Mouse (Mus musculus) kidney, postnatal 25 days (tissue): ENCODE results near the gene Tmod3.

Source experiments
- DNase-seq, 2 experiments: peaks; one replicate each; pipeline ENCODE4 v3.0.0; 2021; ENCODE audit warnings: mixed read lengths in 2 of 2

Tmod3 gene

DNA sequence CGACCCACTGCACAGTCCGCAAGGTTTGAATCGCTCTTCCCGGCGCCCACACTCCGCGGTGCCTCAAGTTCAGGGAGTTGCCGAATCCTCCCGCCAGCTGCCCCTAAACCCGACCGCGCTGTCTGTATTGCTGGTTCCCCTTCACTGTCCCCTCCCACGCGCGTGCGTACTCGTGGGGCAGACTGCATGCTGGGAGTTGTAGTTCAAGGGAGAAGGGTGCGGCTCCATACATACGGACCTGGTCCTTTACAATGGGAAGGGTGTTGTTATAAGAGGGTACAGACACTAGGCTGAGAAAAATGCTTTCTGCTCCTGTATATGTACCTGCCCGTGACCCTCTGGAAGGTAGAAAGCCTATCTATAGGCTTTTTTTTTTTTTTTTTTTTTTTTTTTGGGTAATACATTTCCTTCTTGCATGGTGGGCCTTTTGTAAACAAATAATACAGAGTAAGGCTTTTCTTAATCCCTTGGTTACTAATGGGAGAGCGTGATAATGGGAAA lies at the start of gene Tmod3:
Gene Tmod3, minus strand, starts transcription at position 146 of the 501 bp plus-strand sequence.
- DNase-seq, result peak; percentile 95 to 96

- DNase-seq, result no peak
Observed at GRCm38 (mm10) chr9:75607496-75607895, 48.0 kb upstream of the Tmod3 start.

DNA sequence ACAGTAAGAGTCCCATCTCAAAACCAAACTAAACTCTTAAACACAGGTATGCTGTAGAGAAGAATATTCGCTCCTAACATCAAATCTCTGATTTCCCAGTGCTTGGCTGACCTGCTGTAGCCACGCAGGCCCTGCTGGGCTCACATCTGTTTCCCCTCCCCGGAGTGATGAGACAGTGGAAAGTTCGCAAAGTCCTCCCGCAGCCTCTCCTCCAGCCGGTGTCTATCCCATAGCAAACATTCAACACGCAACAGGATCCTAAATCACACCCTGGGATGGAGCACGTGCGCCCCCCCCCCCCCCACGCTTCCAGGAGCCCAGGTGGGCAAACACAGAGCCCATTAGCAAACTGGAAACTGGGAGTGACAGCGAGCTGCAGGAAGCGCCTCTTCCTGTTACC lies 42.1 kb upstream of the Tmod3 start:
- DNase-seq, result no peak

DNA sequence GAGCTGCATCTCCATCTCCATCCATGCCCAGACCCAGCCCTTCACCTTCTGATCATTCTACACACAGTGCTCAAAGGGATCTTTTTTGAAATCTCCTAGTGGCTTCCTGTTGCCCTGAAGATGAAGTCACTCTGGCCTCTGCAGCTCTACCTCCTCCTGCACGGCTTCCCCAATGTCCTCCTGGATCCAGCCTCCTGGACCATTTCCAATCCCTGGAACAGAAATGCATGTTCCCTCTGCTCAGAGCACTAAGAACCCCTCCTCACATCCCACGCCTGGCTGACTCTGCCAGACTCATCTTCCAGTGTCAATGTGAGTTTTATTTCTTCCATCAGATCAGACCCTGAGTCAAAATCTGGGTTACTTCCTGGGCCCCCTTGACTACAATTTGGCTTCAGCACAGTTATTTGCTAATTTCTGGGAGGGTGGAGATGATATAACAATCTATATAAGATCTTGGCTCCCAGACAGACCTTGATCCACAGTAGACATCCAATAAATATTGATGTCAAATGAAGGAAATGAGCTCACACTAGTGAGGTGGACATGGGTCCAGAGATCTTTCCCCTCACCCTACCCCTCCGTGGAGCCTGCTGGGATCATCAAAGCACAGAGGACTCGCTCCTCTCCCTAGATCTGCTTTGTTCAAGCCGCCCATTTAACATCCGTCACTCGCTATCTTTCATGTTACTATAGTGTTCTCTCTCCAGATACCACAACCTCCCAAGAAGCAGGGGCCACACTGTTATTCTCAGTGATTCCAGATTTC lies 40.9 kb upstream of the Tmod3 start:
- no peak for DNase-seq

GRCm38 (mm10) chr9:75599191-75599841 lies 39.9 kb upstream of the Tmod3 start:
- DNase-seq, result no peak

DNA sequence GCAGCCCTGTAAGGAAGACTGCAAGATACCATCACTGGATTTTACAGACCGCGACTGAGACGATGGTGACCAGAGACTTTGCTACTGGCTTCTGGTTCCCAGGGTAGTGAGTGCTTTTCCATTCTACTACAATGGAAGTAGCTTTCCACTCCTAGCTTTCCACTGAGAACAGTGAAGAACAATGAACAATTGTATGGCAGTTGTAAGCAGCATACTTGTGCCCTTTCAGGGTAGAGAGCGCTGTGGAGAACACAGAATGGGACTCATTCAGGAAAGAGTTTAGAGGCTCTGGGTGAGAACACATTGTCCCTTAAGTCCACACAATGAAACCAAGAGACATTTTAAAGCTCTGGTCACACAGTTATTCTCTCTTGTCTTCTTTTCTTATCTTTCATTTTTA lies 38.1 kb upstream of the Tmod3 start:
- DNase-seq, result no peak

GRCm38 (mm10) chr9:75597036-75597435 lies 37.6 kb upstream of the Tmod3 start:
- no peak for DNase-seq

GRCm38 (mm10) chr9:75593481-75593880 lies 34.0 kb upstream of the Tmod3 start:
- no peak for DNase-seq

DNA sequence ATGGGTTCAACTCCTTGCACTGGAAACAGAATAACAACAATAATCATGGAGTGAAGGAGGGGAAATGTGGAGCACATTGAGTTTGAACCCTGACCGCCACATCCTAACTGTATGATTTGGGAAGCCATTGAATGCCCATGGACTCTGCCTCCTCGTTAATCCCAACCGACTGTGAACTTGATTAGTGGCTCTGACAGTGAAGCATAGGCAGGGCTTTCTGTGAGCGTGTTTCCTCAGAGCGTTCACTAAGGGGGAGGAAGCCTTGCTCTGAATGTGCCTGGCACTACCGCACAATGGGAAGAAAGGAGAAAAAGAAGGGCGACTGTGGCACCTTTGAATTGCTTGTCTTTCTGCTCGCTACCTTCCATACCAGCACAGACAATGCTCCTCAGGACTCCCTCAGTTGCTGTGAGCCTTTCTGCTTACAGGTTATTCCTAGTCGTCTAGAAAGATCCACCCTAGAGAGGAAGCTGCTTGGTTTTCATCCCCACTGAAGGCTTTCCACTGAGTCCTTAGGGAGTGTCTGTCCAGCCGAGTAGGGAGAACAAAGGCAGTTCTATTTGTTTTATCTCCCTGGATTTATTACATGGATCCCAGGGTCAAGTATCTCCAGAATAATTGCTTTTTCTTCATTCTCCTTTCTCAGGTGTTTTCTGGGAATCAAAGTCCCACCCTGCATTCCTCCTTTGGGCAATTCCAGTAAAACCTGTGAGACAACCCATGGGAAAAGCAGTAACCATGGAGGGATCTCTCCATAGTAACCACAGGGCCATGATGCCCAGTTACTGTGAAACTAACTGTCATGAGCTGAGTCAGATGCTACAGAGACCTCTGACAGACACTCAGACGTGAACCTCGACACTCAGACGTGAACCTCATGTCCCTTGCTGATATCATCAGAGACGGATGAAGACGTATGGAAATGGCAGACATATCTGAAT lies 30.7 kb upstream of the Tmod3 start:
- DNase-seq, result no peak

- DNase-seq, result peak in 1 of 2 experiments; percentile 14
Observed at GRCm38 (mm10) chr9:75581694-75582350, 22.4 kb upstream of the Tmod3 start.

GRCm38 (mm10) chr9:75579321-75579720 lies 19.9 kb upstream of the Tmod3 start:
- DNase-seq, result no peak

GRCm38 (mm10) chr9:75571036-75571942 lies 11.8 kb upstream of the Tmod3 start:
- DNase-seq, result no peak

DNA sequence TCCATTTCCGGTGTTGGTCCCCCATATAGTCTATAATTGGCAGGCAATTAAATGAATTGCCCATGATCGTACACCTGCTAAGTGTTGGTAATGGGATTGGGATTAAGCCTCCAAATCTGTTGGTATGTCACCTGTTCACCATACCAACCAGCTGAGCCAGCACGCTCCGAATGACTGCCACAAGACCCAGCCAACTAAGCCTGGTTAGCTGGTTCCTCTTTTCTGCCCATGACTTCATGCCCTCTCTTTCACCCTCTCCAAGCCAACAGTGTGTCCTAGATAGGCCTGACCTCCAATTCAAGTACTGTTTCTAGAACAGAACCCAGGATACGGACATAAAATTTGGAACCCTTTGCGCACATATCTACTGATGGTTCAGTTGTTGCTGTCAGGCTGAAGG lies 8.9 kb upstream of the Tmod3 start:
- DNase-seq, result no peak

GRCm38 (mm10) chr9:75564892-75565291 lies 5.4 kb upstream of the Tmod3 start:
- no peak for DNase-seq

GRCm38 (mm10) chr9:75563622-75564021 lies 4.2 kb upstream of the Tmod3 start:
- no peak for DNase-seq

DNA sequence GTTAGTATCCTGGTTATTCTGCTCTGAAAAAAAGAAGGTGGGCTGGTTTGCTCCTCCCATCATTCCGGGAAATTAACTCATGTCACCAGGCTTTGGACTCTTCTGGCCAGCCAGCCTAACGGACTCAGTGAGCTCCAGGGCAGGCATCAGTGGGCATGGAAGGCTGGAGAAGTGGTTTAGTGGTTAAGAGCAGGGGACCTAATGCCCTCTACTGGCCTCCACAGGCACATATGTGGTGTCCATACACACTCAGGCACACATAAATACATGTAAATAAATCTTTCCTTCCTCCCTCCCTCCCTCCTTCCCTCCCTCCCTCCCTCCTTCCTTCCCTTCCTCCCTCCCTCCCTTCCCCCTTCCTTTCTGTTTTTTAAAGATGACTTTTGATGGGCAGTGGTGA lies 3.7 kb upstream of the Tmod3 start:
- DNase-seq, result no peak

- no peak for DNase-seq
Observed at GRCm38 (mm10) chr9:75561040-75561669, 1.7 kb upstream of the Tmod3 start.

DNA sequence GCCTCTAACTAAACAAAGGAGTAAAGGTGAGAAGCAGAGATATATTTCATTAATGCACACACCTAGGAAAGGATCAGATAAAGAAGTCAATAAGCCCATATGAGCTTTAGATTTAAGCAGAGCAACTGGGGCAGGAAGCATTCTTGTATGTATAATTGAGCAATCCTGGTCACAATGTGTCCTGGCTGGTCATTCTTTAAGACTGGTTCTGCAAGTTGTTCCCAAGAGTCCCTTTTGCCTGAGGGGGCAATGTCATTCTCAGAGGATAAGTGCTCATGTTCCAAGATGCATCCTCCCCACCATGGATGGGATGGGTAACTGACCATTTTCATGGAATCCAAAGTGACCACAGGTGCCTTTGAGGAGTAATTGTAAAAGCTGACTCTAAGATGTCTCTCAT lies 896 bp upstream of the Tmod3 start:
- DNase-seq, result no peak

DNA sequence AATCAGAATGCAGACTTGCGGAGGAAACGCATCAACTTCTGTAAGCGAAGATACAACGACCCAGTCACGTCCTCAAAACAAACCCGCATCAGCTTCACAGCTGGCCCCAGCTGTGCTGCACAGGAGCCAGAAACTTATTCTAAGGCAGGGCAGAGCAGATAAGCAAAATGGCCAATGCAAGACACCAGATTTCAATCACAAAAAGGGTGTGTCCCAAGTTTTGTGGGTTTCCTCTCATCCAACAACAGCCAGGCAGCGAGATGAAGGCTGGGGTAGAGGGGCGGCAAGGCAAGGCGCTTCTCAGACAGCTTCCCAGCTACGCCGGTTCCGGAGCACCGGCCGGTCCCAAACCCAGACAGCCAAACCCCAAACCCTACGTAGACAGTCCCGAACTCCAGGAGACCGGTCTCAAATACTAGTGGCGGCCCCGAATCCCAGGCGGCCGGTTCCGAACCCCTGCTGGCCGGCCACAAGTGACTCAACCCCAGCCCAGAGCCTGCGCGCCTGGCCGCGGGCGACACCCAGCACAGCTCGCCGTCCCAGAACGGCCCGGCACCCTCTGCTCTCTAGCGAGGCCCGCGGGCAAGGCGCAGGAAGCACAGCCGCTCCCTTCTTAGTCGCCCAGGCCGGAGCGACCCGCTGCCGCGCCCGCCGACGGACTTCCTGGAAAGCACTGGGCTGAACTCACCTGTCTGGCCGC lies 495 bp downstream of the Tmod3 start:
- DNase-seq, result peak; percentile 51 to 53

- no peak for DNase-seq
Observed at GRCm38 (mm10) chr9:75558360-75558759, 1.1 kb downstream of the Tmod3 start.
